Mouse (Mus musculus) C2C12 (cell line): ENCODE data around the gene Inpp5a. TPM values are rescaled to one million over a fixed set of nuclear protein-coding genes. Genes with fewer than 3 reads are reported as not detected.

Experiments
- H3K27me3 ChIP-seq: one replicate; pipeline ENCODE4 v1.6.1; 2011; ENCODE audit not compliant: control insufficient read depth, insufficient read depth, insufficient read length
- H3K36me3 ChIP-seq: one replicate; pipeline ENCODE4 v1.6.1; 2011; ENCODE audit not compliant: control insufficient read depth, insufficient read depth
- H3K4me3 ChIP-seq: one replicate; pipeline ENCODE4 v1.5.1; 2011; ENCODE audit warnings: mild to moderate bottlenecking, control low read depth; ENCODE audit not compliant: poor library complexity, insufficient read depth, severe bottlenecking
- H3K79me2 ChIP-seq: one replicate; pipeline ENCODE4 v1.6.1; 2011; ENCODE audit not compliant: control insufficient read depth, insufficient read depth
- H3K79me3 ChIP-seq: one replicate; pipeline ENCODE4 v1.6.1; 2011; ENCODE audit warnings: low read depth, control low read depth
- H3ac ChIP-seq: one replicate; pipeline ENCODE3; 2011; ENCODE audit warnings: low read depth; ENCODE audit not compliant: control insufficient read depth, insufficient read length
- CEBPB ChIP-seq: IDR thresholded peaks from one replicate; pipeline ENCODE4 v1.6.1; 2011; ENCODE audit warnings: low read depth, mild to moderate bottlenecking, control low read depth, moderate library complexity
- CTCF ChIP-seq: IDR thresholded peaks from one replicate; pipeline ENCODE4 v1.5.1; 2011; ENCODE audit not compliant: control insufficient read depth, insufficient read depth, insufficient read length
- FOSL1 ChIP-seq: IDR thresholded peaks from one replicate; pipeline ENCODE4 v1.8.0; 2011; ENCODE audit warnings: mild to moderate bottlenecking, low read length; ENCODE audit not compliant: poor library complexity, insufficient read depth, severe bottlenecking
- MAX ChIP-seq: IDR thresholded peaks from one replicate; pipeline ENCODE4 v1.6.1; 2011; ENCODE audit warnings: mild to moderate bottlenecking, control low read depth
- MYOD1 ChIP-seq: IDR thresholded peaks from one replicate; pipeline ENCODE4 v1.6.1; 2011; ENCODE audit warnings: low read depth; ENCODE audit not compliant: control insufficient read depth, insufficient read length
- MYOG ChIP-seq: IDR thresholded peaks from one replicate; pipeline ENCODE4 v1.6.1; 2011; ENCODE audit not compliant: control insufficient read depth, insufficient read length; ENCODE audit errors: extremely low read depth
- USF1 ChIP-seq: IDR thresholded peaks from one replicate; pipeline ENCODE4 v1.6.1; 2011; ENCODE audit warnings: low read depth, mild to moderate bottlenecking, control low read depth, moderate library complexity
- polyA plus RNA-seq: library from polyadenylated mRNA; unstranded; fragments of >200 nt; fragmentation: generic; extraction: Trizol; gene quantifications from one replicate; pipeline ENCODE4 v1.2.1, GENCODE M21; 2012; ENCODE audit warnings: missing spikeins

The Inpp5a gene
- polyA plus RNA-seq, 1 experiment = 22.7 TPM

GRCm38 (mm10) chr7:139584221-139585175, 195.6 kb downstream of the Inpp5a start:
- Histone ChIP-seq H3K27me3 (peaks cover 34% of the 10 kb centered on the region), H3K4me3 (no peak overlapping the region), H3ac (no peak overlapping the region), H3K79me2 (no peaks in the 10 kb centered on the region), H3K79me3 (no peaks in the 10 kb centered on the region), H3K36me3 (no peaks in the 10 kb centered on the region)
- TF ChIP-seq MYOD1 = no peak
- TF ChIP-seq USF1 = no peak
- TF ChIP-seq CEBPB = no peak
- TF ChIP-seq MAX = no peak
- TF ChIP-seq FOSL1 = no peak
- no peak for TF ChIP-seq MYOG
- TF ChIP-seq CTCF = no peak

GRCm38 (mm10) chr7:139585183-139585821, 196.4 kb downstream of the Inpp5a start:
- Histone ChIP-seq H3ac (no peak overlapping the region), H3K27me3 (peaks cover 34% of the 10 kb centered on the region), H3K36me3 (no peaks in the 10 kb centered on the region), H3K4me3 (no peak overlapping the region), H3K79me2 (no peaks in the 10 kb centered on the region), H3K79me3 (no peaks in the 10 kb centered on the region)
- no peak for TF ChIP-seq MYOG
- TF ChIP-seq CEBPB = no peak
- TF ChIP-seq USF1 = no peak
- TF ChIP-seq MAX = no peak
- no peak for TF ChIP-seq CTCF
- TF ChIP-seq MYOD1 = no peak
- no peak for TF ChIP-seq FOSL1

GRCm38 (mm10) chr7:139587919-139588318, 199.0 kb downstream of the Inpp5a start:
- peaks cover 34% of the 10 kb centered on the region for H3K27me3 ChIP-seq
- H3K79me3 ChIP-seq = no peaks in the 10 kb centered on the region
- no peak for TF ChIP-seq CTCF
- TF ChIP-seq CEBPB = no peak
- no peak for TF ChIP-seq MAX
- TF ChIP-seq MYOD1 = no peak
- no peak for TF ChIP-seq USF1
- no peak for TF ChIP-seq FOSL1
- TF ChIP-seq MYOG = no peak
- H3ac ChIP-seq = no peak overlapping the region
- H3K79me2 ChIP-seq = no peaks in the 10 kb centered on the region
- no peaks in the 10 kb centered on the region for H3K36me3 ChIP-seq
- no peak overlapping the region for H3K4me3 ChIP-seq

GRCm38 (mm10) chr7:139590302-139590701, 201.4 kb downstream of the Inpp5a start:
- Histone ChIP-seq H3ac (no peak overlapping the region), H3K79me2 (no peaks in the 10 kb centered on the region), H3K36me3 (no peaks in the 10 kb centered on the region), H3K4me3 (no peak overlapping the region), H3K27me3 (peaks cover 21% of the 10 kb centered on the region), H3K79me3 (no peaks in the 10 kb centered on the region)
- TF ChIP-seq FOSL1 (no peak), CEBPB (no peak), USF1 (no peak), CTCF (peak; percentile 47)

- Histone ChIP-seq H3K36me3 (no peaks in the 10 kb centered on the region), H3ac (no peak overlapping the region), H3K4me3 (no peak overlapping the region), H3K79me3 (no peaks in the 10 kb centered on the region), H3K79me2 (no peaks in the 10 kb centered on the region), H3K27me3 (peaks cover 16% of the 10 kb centered on the region)
- no peak for TF ChIP-seq CTCF
- no peak for TF ChIP-seq CEBPB
- TF ChIP-seq MYOG = no peak
- TF ChIP-seq FOSL1 = no peak
- TF ChIP-seq MYOD1 = no peak
- TF ChIP-seq USF1 = no peak
- TF ChIP-seq MAX = no peak
Observed at GRCm38 (mm10) chr7:139591311-139591710, 202.4 kb downstream of the Inpp5a start.

- Histone ChIP-seq H3K79me2 (no peaks in the 10 kb centered on the region), H3ac (no peak overlapping the region), H3K4me3 (no peak overlapping the region), H3K79me3 (no peaks in the 10 kb centered on the region), H3K27me3 (peaks cover 9% of the 10 kb centered on the region), H3K36me3 (no peaks in the 10 kb centered on the region)
- TF ChIP-seq FOSL1 (no peak), CEBPB (no peak), MYOG (no peak), USF1 (no peak), MYOD1 (no peak), MAX (no peak), CTCF (no peak)
Observed at GRCm38 (mm10) chr7:139595311-139595710, 206.4 kb downstream of the Inpp5a start.
